Mouse (Mus musculus) stomach, embryonic 15.5 days (tissue): ENCODE results near the gene Rmi2. TPM values are rescaled to one million over a fixed set of nuclear protein-coding genes. Genes with fewer than 3 reads are reported as not detected.
A peak's percentile ranks its signal among the peaks of the same experiment; 100 is the strongest.

Experiments used
- ATAC-seq: fragments of 200-750 bp; cut with Nextera tagmentation; 2 replicates; pipeline ENCODE4 v1.8.0; 2017; ENCODE audit warnings: low read depth, moderate number of reproducible peaks, moderate TSS enrichment; ENCODE audit not compliant: insufficient read depth, low FRiP score
- H3K27ac ChIP-seq: fragments of 300-500 bp; sonication (generic); 2 replicates; pipeline ENCODE4 v1.5.1; 2015; ENCODE audit warnings: mild to moderate bottlenecking, inconsistent platforms
- H3K27me3 ChIP-seq: fragments of 300-500 bp; sonication (generic); replicated peaks from 2 replicates; pipeline ENCODE4 v1.6.1; 2015; ENCODE audit warnings: inconsistent platforms
- H3K36me3 ChIP-seq: fragments of 300-500 bp; sonication (generic); 2 replicates; pipeline ENCODE4 v1.6.1; 2015; ENCODE audit warnings: inconsistent platforms
- H3K4me1 ChIP-seq: fragments of 300-500 bp; sonication (generic); 2 replicates; pipeline ENCODE4 v1.6.1; 2015; ENCODE audit warnings: inconsistent platforms
- H3K4me2 ChIP-seq: fragments of 300-500 bp; sonication (generic); 2 replicates; pipeline ENCODE4 v1.6.1; 2015; ENCODE audit warnings: mild to moderate bottlenecking, inconsistent platforms
- H3K4me3 ChIP-seq: fragments of 300-500 bp; sonication (generic); replicated peaks from 2 replicates; pipeline ENCODE4 v1.5.1; 2015; ENCODE audit warnings: inconsistent platforms
- H3K9ac ChIP-seq: fragments of 300-500 bp; sonication (generic); 2 replicates; pipeline ENCODE4 v1.6.1; 2015; ENCODE audit warnings: inconsistent platforms
- H3K9me3 ChIP-seq: fragments of 300-500 bp; sonication (generic); 2 replicates; pipeline ENCODE4 v1.6.1; 2016; ENCODE audit warnings: inconsistent platforms
- WGBS: fragments of 180-500 bp; shearing (Covaris S2); methylation state at CpG from one replicate; pipeline ENCODE4 v1.1.7; 2015; 5-methylcytosine and 5-hydroxymethylcytosine counted together
- polyA plus RNA-seq: library from polyadenylated mRNA; unstranded; fragments of >200 nt; fragmentation: Nextera tagmentation; extraction: Ambion mirVana; gene quantifications from 2 replicates; pipeline ENCODE4 v1.2.1, GENCODE M21; 2015

The Rmi2 gene
- polyA plus RNA-seq, 1 experiment from 2014 or later: 3.7 TPM

- H3K9me3 ChIP-seq: no peaks in the 10 kb centered on the region
- no peak overlapping the region for H3K9ac ChIP-seq
- no peak for ATAC-seq
- H3K4me2 ChIP-seq: peak overlapping the region; percentile 83
- WGBS: 8% methylated on average over 12 of the region's 12 CpGs
- H3K27ac ChIP-seq: no peak overlapping the region
- H3K36me3 ChIP-seq: no peaks in the 10 kb centered on the region
- H3K4me3 ChIP-seq: peak overlapping the region; percentile 84
- H3K27me3 ChIP-seq: no peaks in the 10 kb centered on the region
- peaks cover 29% of the 10 kb centered on the region for H3K4me1 ChIP-seq
Observed at GRCm38 (mm10) chr16:10834542-10834910, 333 bp upstream of the Rmi2 start.

- Histone ChIP-seq H3K36me3 (no peaks in the 10 kb centered on the region), H3K27me3 (no peaks in the 10 kb centered on the region), H3K27ac (no peak overlapping the region), H3K4me1 (peaks cover 31% of the 10 kb centered on the region), H3K4me2 (no peak overlapping the region), H3K9ac (no peak overlapping the region), H3K4me3 (no peak overlapping the region), H3K9me3 (no peaks in the 10 kb centered on the region)
- ATAC-seq: no peak
- 92% methylated on average over 3 of the region's 3 CpGs for WGBS
Observed at GRCm38 (mm10) chr16:10836388-10836787, 1.5 kb downstream of the Rmi2 start.

DNA sequence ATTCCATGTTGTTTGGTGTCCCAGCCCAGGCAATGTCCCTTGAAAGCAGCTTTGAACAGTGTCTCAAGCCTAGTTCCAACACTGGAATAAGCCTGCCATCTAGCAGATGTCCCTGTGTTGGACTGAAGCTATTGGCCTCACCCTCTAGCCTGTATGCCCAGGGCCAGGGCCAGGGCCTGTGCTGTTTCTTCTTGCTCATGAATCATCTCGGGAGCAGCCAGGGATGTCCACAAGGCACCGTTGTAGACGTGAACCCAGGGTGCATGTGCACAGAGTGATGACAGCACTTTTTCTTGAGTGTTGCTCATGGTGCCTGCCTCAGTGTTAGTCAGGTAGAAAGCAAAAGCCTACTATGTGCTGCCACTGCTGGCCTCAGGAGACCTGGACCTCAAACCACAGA is 2.4 kb downstream of the Rmi2 start:
- Histone ChIP-seq H3K4me2 (no peak overlapping the region), H3K4me3 (no peak overlapping the region), H3K36me3 (no peaks in the 10 kb centered on the region), H3K4me1 (peaks cover 31% of the 10 kb centered on the region), H3K9ac (no peak overlapping the region), H3K27ac (no peak overlapping the region), H3K27me3 (no peaks in the 10 kb centered on the region), H3K9me3 (no peaks in the 10 kb centered on the region)
- 84% methylated on average over 3 of the region's 3 CpGs for WGBS
- ATAC-seq: no peak

GRCm38 (mm10) chr16:10837903-10838302 is 3.0 kb downstream of the Rmi2 start:
- no peaks in the 10 kb centered on the region for H3K36me3 ChIP-seq
- no peak overlapping the region for H3K9ac ChIP-seq
- no peaks in the 10 kb centered on the region for H3K9me3 ChIP-seq
- peak overlapping the region; percentile 80 for H3K27ac ChIP-seq
- H3K4me3 ChIP-seq: no peak overlapping the region
- H3K4me2 ChIP-seq: no peak overlapping the region
- 79% methylated on average over 1 of the region's 1 CpGs for WGBS
- H3K4me1 ChIP-seq: peaks cover 31% of the 10 kb centered on the region
- ATAC-seq: no peak
- H3K27me3 ChIP-seq: no peaks in the 10 kb centered on the region

- H3K9ac ChIP-seq: no peak overlapping the region
- H3K36me3 ChIP-seq: no peaks in the 10 kb centered on the region
- no peaks in the 10 kb centered on the region for H3K27me3 ChIP-seq
- H3K4me3 ChIP-seq: no peak overlapping the region
- 46% methylated on average over 10 of the region's 10 CpGs for WGBS
- peak; percentile 30; the same call in 1 of the 2 replicates for ATAC-seq
- H3K4me1 ChIP-seq: peaks cover 32% of the 10 kb centered on the region
- H3K9me3 ChIP-seq: no peaks in the 10 kb centered on the region
- peak overlapping the region; percentile 80 for H3K27ac ChIP-seq
- no peak overlapping the region for H3K4me2 ChIP-seq
Observed at GRCm38 (mm10) chr16:10838487-10839245, 3.8 kb downstream of the Rmi2 start.

GRCm38 (mm10) chr16:10840018-10840417 is 5.2 kb downstream of the Rmi2 start:
- no peak for ATAC-seq
- Histone ChIP-seq H3K4me3 (no peak overlapping the region), H3K9ac (no peak overlapping the region), H3K4me2 (no peak overlapping the region), H3K9me3 (no peaks in the 10 kb centered on the region), H3K4me1 (peaks cover 39% of the 10 kb centered on the region), H3K36me3 (no peaks in the 10 kb centered on the region), H3K27me3 (no peaks in the 10 kb centered on the region), H3K27ac (no peak overlapping the region)
- 87% methylated on average over 12 of the region's 14 CpGs for WGBS

- no peak overlapping the region for H3K4me3 ChIP-seq
- no peaks in the 10 kb centered on the region for H3K27me3 ChIP-seq
- no peak overlapping the region for H3K9ac ChIP-seq
- ATAC-seq: no peak
- H3K4me1 ChIP-seq: peaks cover 27% of the 10 kb centered on the region
- no peak overlapping the region for H3K4me2 ChIP-seq
- no peak overlapping the region for H3K27ac ChIP-seq
- H3K9me3 ChIP-seq: no peaks in the 10 kb centered on the region
- 79% methylated on average over 4 of the region's 4 CpGs for WGBS
- H3K36me3 ChIP-seq: no peaks in the 10 kb centered on the region
Observed at GRCm38 (mm10) chr16:10842282-10842855, 7.5 kb downstream of the Rmi2 start.

GRCm38 (mm10) chr16:10843486-10844318 is 8.8 kb downstream of the Rmi2 start:
- Histone ChIP-seq H3K36me3 (no peaks in the 10 kb centered on the region), H3K4me3 (peak overlapping the region; percentile 19), H3K27ac (peak overlapping the region; percentile 40), H3K9me3 (no peaks in the 10 kb centered on the region), H3K9ac (no peak overlapping the region), H3K4me1 (peaks cover 18% of the 10 kb centered on the region), H3K4me2 (peak overlapping the region; percentile 58), H3K27me3 (no peaks in the 10 kb centered on the region)
- 13% methylated on average over 18 of the region's 18 CpGs for WGBS
- no peak for ATAC-seq

DNA sequence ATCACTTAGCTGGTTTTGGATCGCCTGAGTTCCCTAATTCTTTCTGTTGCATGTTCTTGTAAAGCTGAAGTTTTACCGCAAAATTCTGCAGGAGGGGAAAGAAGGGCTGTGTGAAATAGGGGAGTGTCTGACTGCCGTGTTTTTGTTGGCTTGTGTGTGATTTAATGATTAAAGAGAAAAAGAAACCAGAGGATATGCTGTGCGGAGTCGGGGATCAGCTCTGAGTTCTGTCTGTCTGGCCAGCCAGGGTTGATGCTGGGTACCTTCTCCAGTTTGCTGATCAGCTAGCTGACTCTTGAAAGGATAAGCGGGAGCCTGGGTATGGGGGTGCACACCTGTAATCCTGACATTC is 9.4 kb downstream of the Rmi2 start:
- WGBS: 40% methylated on average over 6 of the region's 6 CpGs
- Histone ChIP-seq H3K27ac (peak overlapping the region; percentile 40), H3K4me3 (peak overlapping the region; percentile 19), H3K4me1 (peaks cover 20% of the 10 kb centered on the region), H3K27me3 (no peaks in the 10 kb centered on the region), H3K9me3 (no peaks in the 10 kb centered on the region), H3K36me3 (no peaks in the 10 kb centered on the region), H3K9ac (no peak overlapping the region), H3K4me2 (peak overlapping the region; percentile 58)
- ATAC-seq: no peak

- H3K27me3 ChIP-seq: no peaks in the 10 kb centered on the region
- no peak overlapping the region for H3K9ac ChIP-seq
- no peaks in the 10 kb centered on the region for H3K36me3 ChIP-seq
- no peak overlapping the region for H3K27ac ChIP-seq
- no peak for ATAC-seq
- H3K9me3 ChIP-seq: no peaks in the 10 kb centered on the region
- H3K4me1 ChIP-seq: peaks cover 33% of the 10 kb centered on the region
- no peak overlapping the region for H3K4me3 ChIP-seq
- no peak overlapping the region for H3K4me2 ChIP-seq
- 76% methylated on average over 6 of the region's 6 CpGs for WGBS
Observed at GRCm38 (mm10) chr16:10845952-10846351, 11.1 kb downstream of the Rmi2 start.

DNA sequence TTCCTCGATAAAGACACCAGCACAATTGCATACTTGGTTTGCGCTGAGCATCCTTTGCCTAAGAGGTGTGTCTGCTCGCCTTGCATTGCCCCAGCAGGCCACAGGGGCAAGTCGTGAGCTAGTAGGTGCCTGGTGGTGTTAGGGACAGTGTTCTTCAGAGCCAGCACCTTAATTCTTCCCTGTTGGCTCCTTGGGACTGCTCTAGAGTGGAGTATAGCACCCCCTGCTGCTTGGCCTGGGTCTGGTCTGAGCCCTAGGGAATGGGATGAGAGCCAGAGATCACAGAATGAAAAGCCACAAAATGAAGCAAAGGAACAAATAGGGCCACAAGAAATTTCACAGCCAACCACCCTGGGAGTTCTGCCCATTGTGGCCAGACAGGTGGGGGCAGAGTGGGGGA is 11.6 kb downstream of the Rmi2 start:
- no peaks in the 10 kb centered on the region for H3K27me3 ChIP-seq
- H3K4me2 ChIP-seq: no peak overlapping the region
- H3K9ac ChIP-seq: no peak overlapping the region
- 58% methylated on average over 4 of the region's 4 CpGs for WGBS
- no peaks in the 10 kb centered on the region for H3K9me3 ChIP-seq
- no peaks in the 10 kb centered on the region for H3K36me3 ChIP-seq
- no peak for ATAC-seq
- H3K4me3 ChIP-seq: no peak overlapping the region
- no peak overlapping the region for H3K27ac ChIP-seq
- H3K4me1 ChIP-seq: peaks cover 34% of the 10 kb centered on the region
